Mouse (Mus musculus): Measurements from ENCODE around the gene Babam2.

DNA sequence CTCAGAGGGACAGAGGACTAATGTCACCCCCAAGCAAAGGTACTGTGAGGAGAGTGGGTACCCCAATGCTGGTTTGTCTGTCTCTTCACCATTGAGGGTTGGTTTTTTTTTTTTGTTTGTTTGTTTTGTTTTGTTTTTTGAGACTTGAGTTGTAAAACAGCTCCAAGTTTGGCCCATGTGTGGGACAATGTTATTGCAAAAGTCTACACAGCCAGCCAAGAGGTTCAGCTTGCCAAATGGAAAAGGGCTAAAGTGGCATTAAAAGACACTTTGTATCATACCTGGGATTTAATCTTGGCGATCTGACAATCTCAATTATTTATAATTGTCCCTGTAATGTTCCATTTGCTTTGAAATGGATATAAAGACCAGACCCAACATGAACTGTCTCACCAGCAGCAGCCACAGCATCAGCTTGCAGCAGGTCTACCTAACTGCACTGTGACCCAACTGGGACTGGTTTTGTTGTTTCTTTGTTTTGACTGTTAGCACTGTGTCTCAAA lies 41.7 kb upstream of the Babam2 start:
- no peak for TF ChIP-seq TAL1 (conservative IDR thresholded peaks at IDR 0.05; ENCODE audit: low read depth, low read length)
- no peak for TF ChIP-seq CTCF (IDR thresholded peaks at IDR 0.05; ENCODE audit: low read depth, low read length)
